Mouse (Mus musculus) gastrocnemius, adult 18-20 months (tissue): ENCODE results near the gene Nanog. TPM values are rescaled to one million over a fixed set of nuclear protein-coding genes. Genes with fewer than 3 reads are reported as not detected.

ENCODE experiments used
- DNase-seq: peaks from one replicate; pipeline ENCODE4 v3.0.0; 2021; ENCODE audit warnings: low spot score
- total RNA-seq, 2 experiments: library from RNA; stranded (reverse); gene quantifications; 2 replicates each; pipeline ENCODE4 v1.2.3; 2021

Gene Nanog
- total RNA-seq, 2 experiments from 2014 or later: not detected

DNA sequence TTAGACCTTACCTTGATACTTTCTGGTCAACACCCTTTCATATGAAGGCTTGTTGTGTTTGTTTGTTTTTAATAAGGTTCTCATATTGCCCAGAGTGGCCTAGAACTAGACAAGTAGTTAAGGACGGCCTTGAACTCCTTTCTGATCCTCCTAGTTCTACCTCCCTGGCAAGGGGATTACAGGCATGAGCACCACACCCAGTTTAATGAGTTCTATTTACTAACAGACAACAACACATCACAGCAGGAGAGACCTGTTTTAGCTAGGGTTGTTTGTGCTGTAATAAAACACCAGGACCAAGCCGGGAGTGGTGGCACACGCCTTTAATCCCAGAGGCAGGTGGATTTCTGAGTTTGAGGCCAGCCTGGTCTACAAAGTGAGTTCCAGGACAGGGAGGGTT is 55.2 kb downstream of the Nanog start:
- DNase-seq: no peak

- no peak for DNase-seq
Measured at GRCm38 (mm10) chr6:122762952-122763700, 55.8 kb downstream of the Nanog start.

DNA sequence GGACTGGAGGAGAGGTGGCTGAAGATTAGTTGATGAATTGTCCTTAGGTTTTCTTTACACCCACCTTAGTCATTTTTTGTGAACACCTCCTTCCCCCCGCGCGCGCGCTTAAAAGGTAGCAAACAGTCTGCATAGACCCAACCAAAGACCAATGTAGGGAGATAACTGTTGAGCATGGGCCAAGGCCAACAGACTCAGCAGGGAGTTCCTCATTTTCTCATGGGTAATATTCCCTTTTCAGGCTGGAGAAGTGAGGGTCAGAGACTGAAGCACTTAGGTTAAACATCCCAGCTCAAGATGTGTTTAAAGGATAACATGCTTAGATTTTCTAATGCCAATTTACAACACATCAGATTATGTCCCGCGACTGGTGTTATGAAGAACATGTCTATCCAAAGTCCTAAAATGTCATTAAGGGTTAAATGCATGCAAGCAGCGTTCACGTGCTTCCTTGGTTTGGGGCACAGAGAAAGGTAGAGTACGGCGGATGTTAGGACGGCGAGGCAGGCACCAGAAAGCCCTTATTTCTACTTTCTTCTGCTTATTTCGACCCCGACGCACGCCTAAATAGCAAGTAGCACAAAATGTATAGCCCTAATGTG is 56.7 kb downstream of the Nanog start:
- no peak for DNase-seq

Other genes with a start within 250 kb of the Nanog start
- under 1 TPM; 0.21 to 0.38 TPM for gene Rimklb, start 208.7 kb upstream of the Nanog start, total RNA-seq
- gene Mfap5, start 201.6 kb upstream of the Nanog start, total RNA-seq: 10 to 100 TPM; 17.1 to 24.2 TPM
- not detected for gene Aicda, start 153.7 kb upstream of the Nanog start, total RNA-seq
- gene Apobec1, start 105.0 kb upstream of the Nanog start, total RNA-seq: 1 to 10 TPM in 1 of 2 experiments, under 1 TPM in 1; 0.80 to 1.1 TPM
- gene Gdf3, start 97.4 kb upstream of the Nanog start, total RNA-seq: not detected
- not detected for gene Dppa3, start 81.1 kb upstream of the Nanog start, total RNA-seq
- gene Slc2a3, start 94.2 kb downstream of the Nanog start, total RNA-seq: 1 to 10 TPM; 5.0 to 7.1 TPM
- 10 to 100 TPM; 26.2 to 29.3 TPM for gene Foxj2, start 112.4 kb downstream of the Nanog start, total RNA-seq
- gene C3ar1, start 148.7 kb downstream of the Nanog start, total RNA-seq: under 1 TPM; 0.34 to 0.62 TPM
- 10 to 100 TPM; 11.8 to 16.8 TPM for gene Necap1, start 167.0 kb downstream of the Nanog start, total RNA-seq
- 1 to 10 TPM; 1.2 to 1.5 TPM for gene Clec4a1, start 214.4 kb downstream of the Nanog start, total RNA-seq
- under 1 TPM; 0.81 to 0.89 TPM for gene Clec4a3, start 245.0 kb downstream of the Nanog start, total RNA-seq